Mouse (Mus musculus) cerebellum, postnatal 10 days (tissue): ENCODE data around the gene Rps25.
"Not testable (repeated sequence)": the region's sequence is repeated elsewhere in the genome, so short reads cannot be mapped to it uniquely, and the experiment has no call there.

ENCODE experiments used
- DNase-seq, 2 experiments: peaks; one replicate each; pipeline ENCODE4 v3.0.0; 2021; ENCODE audit warnings: mixed read lengths in 2 of 2

Gene Rps25

DNA sequence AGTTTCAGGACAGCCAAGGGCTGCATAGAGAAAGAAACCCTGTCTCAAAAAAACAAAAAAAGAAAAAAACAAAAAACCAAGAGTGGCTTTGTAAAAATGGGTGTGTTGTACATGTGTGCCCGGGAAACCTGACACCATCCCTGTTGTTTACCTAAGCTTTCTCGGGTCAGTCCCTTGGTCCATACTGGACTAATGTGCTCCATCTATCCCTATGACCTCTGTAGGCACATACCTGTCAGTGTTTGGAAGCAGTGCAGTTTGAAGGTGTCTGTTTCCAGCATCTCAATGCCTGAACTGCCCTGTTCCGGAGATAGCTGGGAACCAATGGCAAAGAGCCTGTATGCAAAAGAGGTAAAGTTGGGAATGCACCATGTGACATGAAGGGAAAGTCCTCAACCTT is 1.9 kb upstream of the Rps25 start:
- no peak for DNase-seq

GRCm38 (mm10) chr9:44407752-44408097 is 786 bp downstream of the Rps25 start:
- no peak for DNase-seq

DNA sequence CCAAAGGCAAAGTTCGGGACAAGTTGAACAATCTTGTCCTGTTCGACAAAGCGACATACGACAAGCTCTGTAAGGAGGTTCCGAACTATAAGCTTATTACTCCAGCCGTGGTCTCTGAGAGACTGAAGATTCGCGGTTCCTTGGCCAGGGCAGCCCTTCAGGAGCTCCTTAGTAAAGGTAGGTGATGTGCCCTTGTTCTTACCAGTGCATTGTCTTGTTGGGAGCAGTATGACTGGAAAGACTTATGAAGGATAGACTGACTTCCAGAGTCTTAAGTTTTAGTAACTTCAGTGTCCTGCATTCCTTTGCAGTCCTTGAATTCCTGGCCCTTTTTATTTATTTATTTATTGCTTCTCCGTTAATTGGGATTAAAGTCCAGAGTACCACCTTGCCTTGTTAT is 1.8 kb downstream of the Rps25 start:
- not testable (repeated sequence) for DNase-seq

DNA sequence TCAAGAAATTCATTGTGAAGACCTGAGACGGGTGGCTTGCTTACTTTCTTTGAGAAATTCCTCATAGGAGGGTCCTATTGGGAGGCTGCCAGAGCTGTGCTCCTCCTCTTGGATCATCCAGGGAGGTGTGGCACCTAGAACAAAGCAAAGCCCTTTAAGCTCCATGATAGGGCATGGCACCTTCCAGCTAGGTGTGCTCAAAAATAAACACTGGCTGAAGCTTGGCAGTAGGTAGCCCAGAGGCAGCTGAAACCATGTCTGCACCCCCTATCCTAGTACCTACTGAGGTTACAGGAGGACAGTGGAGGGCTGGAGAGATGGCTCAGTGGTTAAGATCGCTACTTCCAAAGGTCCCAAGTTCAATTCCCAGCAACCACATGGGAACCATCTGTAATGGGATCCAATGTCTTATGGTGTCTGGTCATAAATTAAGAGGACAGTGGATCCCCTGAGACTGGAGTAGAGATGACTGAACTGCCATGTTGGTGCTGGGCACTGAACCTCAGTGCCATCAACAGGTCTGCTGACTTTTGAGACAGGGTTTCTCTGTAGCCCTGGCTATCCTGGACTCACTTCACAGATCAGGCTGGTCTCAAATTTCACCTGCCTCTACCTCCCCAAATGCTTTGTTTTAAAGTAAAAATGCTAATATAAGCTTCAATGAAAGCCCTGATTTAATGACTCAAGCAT is 3.9 kb downstream of the Rps25 start:
- peak in 1 of 2 experiments; percentile 23 for DNase-seq

DNA sequence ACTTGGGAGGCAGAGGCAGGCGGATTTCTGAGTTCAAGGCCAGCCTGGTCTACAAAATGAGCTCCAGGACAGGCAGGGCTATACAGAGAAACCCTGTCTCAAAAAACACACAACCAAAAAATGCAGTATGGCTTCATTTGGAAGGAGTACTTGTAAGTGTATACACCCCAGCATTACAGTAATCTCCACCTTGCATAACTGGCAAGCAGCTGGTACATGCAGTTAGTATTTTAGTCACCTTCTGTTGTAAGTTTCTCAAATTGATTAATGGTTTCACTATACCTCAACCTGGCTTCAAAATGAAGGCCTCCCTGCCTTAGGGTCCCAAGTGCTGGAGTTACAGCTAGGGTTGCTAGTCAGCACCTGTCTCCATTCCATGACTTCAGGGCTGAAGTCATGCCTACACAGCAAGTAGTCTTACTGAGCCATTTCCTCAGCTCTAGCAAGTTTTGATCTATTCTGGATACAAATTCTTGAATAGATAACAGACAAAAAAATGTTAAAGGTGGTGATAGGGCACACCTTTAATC is 4.7 kb downstream of the Rps25 start:
- no peak for DNase-seq

DNA sequence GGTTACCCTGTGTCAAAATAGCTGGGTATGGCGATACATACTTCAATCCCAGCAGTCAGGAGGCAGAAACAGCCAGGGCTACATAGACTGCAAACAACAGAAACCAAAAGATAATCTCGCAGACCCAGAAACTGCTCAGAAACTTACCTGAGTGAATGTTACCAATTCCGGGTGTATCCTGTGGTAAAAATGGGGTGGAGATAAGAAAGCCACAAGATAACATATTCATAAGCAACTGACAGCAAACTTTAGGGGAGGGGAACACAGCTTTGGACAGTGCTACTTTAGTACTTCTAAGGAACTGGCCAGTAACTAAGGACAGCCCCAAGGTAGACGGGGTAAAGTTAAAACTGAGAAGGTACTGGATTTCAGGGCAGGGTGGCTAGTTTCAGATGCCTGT is 5.4 kb downstream of the Rps25 start:
- DNase-seq, result no peak

- no peak for DNase-seq
Observed at GRCm38 (mm10) chr9:44412781-44413180, 5.8 kb downstream of the Rps25 start.

DNA sequence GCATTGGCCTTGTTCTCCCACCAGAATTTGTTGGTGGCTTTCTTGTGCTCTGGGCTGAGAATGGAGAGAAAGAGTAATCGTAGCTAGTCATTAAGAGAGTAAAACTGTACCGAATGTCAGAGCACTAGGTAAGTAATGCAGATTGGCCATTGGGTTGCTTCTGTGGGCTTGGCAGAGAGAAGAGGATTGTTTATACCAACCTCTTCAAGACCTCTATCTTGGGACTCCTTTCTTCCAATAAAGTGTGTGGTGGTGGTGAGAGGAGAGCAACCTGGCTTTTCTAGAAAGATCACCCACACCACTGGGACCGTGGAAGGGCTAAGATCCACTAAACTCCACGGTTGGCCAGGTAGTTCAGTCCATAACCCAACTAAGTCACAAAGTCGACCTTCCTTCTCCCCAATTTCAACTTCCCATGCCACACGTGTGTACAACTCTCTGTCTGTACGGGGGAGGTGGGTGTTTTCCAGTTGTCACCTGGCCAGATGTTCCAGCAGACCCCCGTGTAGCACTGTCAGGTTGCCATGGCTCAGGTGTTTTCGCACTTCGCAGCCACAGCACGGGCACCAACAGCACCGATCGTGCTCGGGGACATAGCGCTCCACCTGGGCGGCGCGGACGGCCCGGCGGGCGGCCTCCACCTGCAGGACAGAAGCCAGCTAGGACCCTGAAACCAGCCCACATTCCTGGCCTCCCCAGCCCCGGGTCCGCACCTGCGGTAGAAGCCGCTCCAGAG is 10.4 kb downstream of the Rps25 start:
- DNase-seq, result no peak

DNA sequence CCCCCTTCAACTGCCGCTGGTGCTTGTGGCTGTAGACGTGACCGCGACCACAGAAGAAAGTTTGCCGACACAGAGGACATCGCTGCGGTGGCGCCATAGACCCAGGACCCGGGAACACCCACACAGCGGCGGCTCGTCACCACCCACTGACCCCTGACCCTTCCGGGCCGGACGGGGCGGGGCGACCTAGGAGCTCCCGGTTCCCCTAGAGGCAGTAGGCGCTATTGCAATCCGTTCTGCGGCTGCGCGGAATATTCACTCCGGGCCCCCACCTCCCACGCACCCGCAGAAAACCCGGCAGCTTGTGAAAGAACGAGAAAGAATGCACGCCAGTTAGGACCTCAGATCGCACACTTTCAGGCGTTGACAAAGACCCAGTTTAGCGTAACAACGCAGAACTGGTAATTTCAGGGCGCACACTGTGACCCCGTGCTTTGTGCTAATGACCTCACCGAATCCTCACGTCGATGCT is 11.0 kb downstream of the Rps25 start:
- DNase-seq, result peak; percentile 98 to 99

DNA sequence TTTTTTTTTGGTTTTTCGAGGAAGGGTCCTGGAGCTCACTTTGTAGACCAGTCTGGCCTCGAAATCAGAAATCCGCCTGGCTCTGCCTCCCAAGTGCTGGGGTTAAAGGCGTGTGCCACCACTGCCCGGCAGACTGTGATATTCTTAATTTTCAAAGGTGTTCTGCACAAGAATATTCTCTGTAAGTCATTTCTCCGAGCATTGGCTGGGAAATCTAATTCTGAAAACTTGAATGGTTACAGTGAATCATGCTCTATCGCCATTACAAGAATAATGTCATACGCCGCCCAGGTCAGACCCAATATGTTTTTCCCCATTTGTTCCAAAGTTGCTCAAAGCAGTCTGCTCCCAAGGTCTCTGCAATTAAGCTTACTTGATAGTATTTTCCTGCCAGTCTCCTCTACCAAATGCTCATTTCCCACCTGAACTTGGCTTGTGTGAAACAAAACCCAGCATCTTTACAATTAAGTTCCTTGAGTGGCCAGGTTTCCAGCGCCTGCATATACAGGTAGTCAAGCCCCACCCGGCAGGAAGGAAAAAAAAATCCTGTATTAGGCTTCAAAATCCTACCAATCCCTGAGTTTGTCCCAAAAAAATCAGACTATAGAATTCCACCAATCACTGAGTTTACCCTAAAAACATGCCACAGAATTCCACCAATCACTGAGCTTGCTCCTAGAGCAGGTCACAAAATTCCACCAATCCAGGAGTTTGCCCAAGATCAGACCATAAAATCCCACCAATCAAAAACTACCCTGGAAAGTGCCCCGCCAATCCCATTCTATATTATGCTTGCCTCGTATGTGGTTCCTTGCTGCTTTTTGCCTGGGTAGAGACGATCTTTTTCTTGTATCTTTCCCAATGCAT is 11.8 kb downstream of the Rps25 start, which contains the start of gene Ccdc84:
Ccdc84 (minus strand) TSS at position 51 of the 867 bp plus-strand sequence.
- no peak for DNase-seq

- not testable (repeated sequence) for DNase-seq
Observed at GRCm38 (mm10) chr9:44419730-44420129, 12.8 kb downstream of the Rps25 start.

- no peak for DNase-seq
Observed at GRCm38 (mm10) chr9:44420280-44420898, 13.4 kb downstream of the Rps25 start.

DNA sequence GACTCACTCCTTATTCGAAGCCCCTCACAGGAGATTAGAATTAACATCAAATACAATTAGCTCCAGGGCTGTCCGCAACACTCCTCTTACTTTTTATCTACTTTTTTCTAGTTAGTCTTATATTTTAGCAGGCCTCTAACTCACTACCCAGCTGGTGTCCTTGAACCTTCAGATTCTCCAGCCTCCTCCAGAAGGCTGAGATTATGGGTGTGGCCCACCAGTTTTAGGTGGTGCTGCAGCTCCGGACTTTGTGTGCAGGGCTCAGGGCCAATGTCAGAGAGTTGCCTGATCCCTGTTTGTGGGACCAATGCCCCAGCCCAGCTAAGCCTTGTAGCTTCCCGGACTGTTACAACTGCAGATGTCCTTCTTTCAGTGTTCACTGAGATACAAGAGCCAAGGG is 16.6 kb downstream of the Rps25 start:
- DNase-seq, result no peak

DNA sequence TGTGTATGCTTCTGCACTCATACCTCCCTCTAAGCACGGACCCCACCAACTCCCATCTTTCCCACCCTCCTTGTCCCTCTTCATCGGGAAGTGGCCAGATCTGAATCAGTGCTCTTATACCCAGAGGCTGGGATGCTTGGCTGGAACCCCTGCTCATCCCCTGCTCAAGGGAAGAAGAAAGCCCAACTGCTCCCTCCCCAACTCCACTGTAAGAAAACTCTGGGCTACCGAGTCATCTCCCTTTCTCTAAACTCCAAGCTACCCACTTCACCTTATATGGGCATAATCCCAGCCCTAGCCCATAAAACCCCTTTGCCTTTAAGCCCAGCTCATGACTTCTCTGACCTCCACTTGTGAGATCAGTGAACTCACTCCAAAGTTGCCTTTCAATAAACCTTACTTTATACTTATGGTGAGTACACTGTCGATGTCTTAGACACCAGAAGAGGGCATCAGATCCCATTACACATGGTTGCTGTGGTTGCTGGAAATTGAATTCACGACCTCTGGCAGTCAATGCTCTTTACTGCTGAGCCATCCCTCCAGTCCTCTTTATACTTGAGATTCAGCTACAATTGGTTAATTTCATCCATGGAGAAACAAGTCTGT is 25.7 kb downstream of the Rps25 start:
- no peak for DNase-seq

GRCm38 (mm10) chr9:44435747-44436146 is 28.8 kb downstream of the Rps25 start:
- DNase-seq, result no peak

GRCm38 (mm10) chr9:44440961-44441360 is 34.0 kb downstream of the Rps25 start, which contains the start of gene Foxr1:
Gene Foxr1, minus strand, starts transcription at chr9:44441136.
- DNase-seq, result no peak

- DNase-seq, result not testable (repeated sequence)
Observed at GRCm38 (mm10) chr9:44444402-44445025, 37.6 kb downstream of the Rps25 start.

GRCm38 (mm10) chr9:44450387-44450786 is 43.4 kb downstream of the Rps25 start:
- peak; percentile 27 to 42 for DNase-seq

GRCm38 (mm10) chr9:44454132-44454890 is 47.4 kb downstream of the Rps25 start:
- peak; percentile 96 to 98 for DNase-seq

- no peak for DNase-seq
Observed at GRCm38 (mm10) chr9:44454891-44455220, 47.9 kb downstream of the Rps25 start, which contains the start of gene Upk2. Gene Upk2, minus strand, starts transcription at chr9:44454976.
